Mouse (Mus musculus) embryo, embryonic 11 days (tissue): ENCODE results near the gene Farsa.
A peak's percentile ranks its signal among the peaks of the same experiment; 100 is the strongest.
"Not testable (repeated sequence)": the region's sequence is repeated elsewhere in the genome, so short reads cannot be mapped to it uniquely, and the experiment has no call there.

Source experiments
- DNase-seq: peaks from one replicate; pipeline ENCODE4 v3.0.0-alpha.2; 2015

Farsa gene

DNA sequence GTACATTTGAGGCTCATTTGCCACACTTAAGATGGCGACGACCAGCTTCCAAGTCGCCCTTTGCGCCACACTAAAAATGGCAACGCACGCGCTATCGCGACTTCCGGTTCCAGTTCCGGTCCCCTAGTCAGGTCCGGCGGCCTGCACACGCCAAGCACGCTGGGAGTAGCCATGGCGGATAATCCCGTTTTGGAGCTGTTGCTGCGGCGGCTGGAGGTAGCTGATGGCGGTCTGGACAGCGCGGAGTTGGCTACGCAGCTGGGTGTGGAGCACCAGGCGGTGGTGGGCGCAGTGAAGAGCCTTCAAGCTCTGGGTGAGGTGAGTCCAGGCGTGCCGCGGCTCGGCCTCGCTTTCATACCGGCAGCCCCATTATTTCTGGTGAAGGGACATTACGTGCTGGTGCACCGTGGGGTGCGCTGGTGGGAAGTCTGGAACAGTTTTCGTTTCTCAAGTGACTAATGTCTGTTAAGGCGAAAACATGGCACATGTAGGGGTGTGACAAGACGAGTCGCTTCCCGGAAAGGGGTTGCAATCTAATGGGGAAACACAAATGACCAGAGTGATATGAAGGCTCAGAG is at the start of gene Farsa:
Farsa (plus strand) TSS at position 126 of the 578 bp plus-strand sequence.
- DNase-seq = peak; percentile 98

DNA sequence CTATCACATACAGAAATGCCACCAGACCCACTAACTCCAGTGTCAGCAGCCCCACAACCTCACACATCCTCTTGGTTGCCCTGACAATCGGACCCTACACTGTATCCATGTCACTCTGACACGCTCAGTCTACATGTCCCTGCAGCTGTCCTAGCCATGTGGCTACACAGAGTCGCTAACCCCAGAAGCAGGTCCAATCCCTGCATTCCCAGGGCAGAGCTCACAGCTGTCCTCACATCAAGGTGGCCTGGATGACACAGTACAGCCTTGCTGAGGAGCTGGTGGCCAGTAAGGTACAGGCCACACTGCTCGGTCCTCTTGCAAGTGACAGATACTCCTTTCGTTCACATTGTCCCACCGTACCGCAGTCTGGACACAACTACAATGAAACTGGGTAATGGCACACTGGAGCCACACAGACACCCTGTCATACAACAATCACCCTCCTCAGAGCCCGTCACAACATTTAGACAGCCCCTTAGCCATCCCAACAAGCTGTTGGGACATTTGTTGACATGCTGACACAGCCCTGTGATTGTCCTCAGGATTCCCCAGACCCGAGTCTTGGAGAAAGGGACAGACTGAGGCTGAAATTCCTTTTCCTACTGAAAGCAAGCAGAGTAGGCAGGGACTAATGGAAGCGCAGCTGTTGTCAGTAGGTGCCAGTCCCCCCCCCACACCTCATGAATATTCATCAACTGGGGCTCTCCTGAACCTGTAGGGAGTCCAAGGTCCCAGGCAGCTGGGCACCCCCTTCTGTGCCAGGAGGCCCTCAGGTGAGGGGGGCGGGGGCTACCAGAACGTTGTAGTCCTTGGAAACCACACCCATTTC is 47.5 kb upstream of the Farsa start:
- no peak for DNase-seq

- no peak for DNase-seq
Measured at GRCm38 (mm10) chr8:84809941-84810280, 46.9 kb upstream of the Farsa start.

- DNase-seq = peak; percentile 92
Measured at GRCm38 (mm10) chr8:84810896-84811295, 45.9 kb upstream of the Farsa start.

- no peak for DNase-seq
Measured at GRCm38 (mm10) chr8:84811303-84811702, 45.5 kb upstream of the Farsa start.

- DNase-seq = peak; percentile 83
Measured at GRCm38 (mm10) chr8:84813059-84813458, 43.7 kb upstream of the Farsa start.

DNA sequence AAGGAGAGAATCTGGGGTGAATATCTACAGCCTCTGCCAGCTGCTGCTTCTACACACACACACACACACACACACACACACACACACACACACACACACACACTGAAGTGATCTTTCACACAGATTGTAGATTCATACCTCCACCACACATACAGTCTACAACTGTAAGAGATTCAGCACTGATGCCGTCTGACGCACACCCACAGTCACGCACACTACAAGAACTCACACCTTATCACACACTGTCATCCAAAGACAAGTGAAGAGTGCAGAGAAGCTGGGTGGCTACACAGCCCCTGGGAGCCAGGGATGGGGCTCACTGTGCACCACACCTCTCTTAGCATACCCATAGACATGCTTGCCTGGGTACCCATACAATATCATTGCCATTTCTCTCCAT is 43.0 kb upstream of the Farsa start:
- no peak for DNase-seq

GRCm38 (mm10) chr8:84814240-84814554 is 42.6 kb upstream of the Farsa start:
- no peak for DNase-seq

DNA sequence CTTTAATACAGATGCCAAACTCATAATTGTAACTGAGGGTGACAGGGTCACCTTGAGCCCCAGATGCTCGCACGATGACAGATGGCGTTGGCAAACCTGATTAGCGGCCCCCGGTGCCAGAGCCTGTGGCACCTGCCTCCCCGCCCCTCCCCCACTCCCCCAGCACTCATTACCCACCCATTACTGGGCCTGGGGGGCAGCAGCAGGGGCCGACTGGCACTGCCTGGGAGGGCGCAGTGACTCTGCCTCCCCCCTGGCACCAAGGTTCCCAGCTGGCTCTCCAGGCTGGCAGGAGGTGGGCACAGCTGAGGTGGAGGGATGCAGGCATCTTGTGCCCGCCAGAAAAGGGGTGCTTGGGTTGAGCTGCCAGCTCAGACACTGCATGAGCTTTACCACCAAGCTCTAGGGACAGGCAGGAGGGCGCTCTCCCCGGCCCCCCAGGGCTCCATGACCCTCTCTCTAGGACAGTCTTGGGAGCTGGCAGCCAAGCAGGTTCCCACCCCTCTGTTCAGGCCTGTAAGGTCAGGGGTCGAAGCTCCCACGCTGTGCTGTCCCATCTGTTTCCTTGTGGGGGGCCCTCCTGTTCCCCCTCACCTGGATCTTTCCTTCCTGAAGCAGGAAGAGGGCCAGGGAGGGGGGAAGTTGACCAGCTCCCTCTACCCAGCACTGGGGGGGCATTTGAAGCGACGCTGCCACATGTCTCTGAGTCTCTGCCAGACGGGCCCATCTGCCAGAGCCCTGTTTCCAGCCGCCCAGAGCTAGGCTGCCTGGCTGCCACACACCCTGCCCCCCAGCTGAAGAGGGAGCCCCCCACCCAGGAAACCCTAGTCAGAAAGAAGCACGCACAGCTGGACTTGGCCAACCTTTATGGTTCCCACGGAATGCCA is 42.0 kb upstream of the Farsa start:
- no peak for DNase-seq

- DNase-seq = peak; percentile 89
Measured at GRCm38 (mm10) chr8:84815547-84815946, 41.2 kb upstream of the Farsa start.

DNA sequence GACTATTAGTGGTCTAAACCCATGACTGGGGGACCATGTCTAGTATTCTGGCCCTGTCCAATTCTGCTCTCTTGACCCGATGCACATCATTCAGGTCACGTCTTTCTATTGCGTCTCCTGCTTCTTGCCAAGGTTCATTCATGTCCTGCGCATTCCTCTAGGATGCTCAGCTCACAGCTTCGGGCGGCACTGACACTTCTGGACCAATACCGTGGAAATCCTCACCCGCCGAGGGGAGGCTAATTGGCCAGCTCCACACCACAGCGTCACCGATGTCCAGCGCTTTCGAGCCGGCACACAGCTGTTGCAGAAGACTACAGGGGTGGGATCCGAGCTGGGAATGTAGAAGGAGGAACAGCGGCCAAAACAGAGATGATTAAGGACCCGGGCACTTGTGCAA is 40.7 kb upstream of the Farsa start:
- DNase-seq = no peak

DNA sequence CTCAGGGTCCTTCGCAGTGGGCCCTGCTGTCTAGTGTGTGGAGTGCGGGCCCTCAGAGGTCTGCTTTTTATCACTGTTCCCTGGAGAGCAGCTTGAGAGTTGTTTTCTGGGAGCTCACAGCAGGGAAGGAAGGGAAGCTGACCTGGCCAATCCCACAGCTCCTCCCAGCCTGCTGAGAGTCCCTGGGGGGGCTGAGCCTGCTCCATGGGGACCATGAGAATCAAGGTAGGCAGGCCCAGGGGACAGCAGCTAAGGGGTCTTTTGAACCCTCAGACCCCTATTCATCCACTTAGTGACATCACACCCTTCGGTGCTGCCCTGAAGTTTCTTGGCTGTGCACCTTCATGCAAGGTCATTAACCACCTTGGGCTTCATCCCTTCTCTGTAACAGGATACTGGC is 34.1 kb upstream of the Farsa start, which contains the start of gene Dand5:
Dand5 (minus strand) TSS at position 101 of the 400 bp plus-strand sequence.
- no peak for DNase-seq

GRCm38 (mm10) chr8:84823653-84824052 is 33.1 kb upstream of the Farsa start:
- DNase-seq = peak; percentile 88

DNA sequence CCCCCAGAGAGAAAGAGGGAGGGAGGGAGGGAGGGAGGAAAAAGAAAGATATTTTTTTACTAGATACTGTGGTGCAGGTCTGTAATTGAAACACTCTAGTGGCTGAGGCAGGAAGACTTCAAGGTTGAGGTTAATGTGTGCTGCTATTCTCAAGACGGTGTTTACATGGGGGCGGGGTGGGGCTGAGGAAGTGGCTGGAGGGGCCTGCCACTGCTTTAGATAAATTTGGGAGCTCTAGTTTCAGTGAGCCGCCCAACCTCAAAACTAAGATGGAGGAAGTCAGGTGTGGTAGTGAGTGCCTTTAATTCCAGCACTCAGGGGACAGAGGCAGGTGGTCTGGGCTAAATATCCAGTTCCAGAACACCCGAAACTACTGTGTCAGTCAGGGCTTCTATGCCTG is 31.2 kb upstream of the Farsa start:
- DNase-seq = no peak

DNA sequence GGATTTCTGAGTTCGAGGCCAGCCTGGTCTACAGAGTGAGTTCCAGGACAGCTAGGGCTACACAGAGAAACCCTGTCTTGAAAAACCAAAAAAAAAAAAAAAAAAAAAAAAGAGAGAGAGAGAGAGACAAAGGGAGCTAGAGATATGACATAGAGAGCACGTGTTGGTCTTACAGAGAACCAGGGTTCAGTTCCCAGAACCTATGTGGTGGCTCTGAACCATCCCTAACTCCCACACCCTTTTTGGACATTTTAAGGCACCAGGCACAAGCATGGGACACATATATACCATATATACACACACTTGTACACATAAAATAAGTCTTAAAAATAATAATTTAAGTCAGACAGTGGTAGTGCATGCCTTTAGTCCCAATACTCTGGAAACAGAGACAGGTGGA is 30.3 kb upstream of the Farsa start:
- not testable (repeated sequence) for DNase-seq

- DNase-seq = no peak
Measured at GRCm38 (mm10) chr8:84831490-84831889, 25.3 kb upstream of the Farsa start, which contains the start of gene Gadd45gip1. Gene Gadd45gip1 (plus strand): TSS chr8:84831522.

- DNase-seq = peak; percentile 88
Measured at GRCm38 (mm10) chr8:84832034-84832717, 24.6 kb upstream of the Farsa start.

DNA sequence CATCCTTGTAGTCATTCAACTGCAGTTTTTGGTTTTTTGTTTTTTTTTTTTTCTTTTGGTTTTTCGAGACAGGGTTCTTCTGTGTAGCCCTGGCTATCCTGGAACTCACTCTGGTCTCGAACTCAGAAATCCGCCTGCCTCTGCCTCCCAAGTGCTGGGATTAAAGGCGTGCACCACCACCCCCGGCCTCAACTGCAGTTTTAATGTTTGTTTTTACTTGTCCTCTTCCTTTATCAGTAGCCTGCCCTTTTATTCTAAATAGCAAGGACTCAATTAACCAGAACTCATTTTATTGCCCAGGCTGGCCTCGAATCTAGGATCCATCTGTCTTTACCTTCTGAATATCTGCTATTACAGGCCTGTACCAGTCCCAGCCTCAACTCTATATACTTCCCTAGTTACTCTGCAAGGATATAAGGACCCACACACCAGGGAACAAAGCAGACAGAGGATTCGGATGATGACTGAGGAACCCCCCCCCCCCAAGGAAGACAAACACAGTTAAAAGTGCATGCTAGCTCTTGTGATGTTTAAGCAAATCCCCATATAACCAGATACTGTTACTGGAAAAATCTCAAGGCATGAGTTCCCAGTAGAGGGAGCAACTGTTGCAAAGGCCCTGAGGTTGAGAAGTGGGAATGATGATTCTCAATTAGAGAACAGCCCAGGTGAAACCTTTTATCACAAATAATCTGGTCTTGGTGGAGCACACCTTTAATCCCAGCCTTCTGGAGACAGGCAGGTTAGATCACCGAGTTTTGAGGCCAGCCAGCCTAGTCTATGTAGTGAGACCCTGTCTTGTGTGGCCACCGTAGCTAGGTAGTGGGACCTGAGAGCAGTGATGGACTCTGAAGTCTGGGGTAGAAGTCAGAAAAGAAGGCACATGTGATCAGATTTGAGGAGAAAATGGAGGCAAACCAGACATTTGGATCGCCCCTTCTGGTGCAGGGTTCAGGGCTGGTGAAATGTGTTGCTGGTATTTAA is 23.7 kb upstream of the Farsa start:
- no peak for DNase-seq

GRCm38 (mm10) chr8:84834002-84834865 is 22.6 kb upstream of the Farsa start:
- DNase-seq = no peak
